Mouse (Mus musculus) kidney, embryonic 14.5 days (tissue): Measurements from ENCODE around the gene Cacna1e. TPM values are rescaled to one million over a fixed set of nuclear protein-coding genes. Genes with fewer than 3 reads are reported as not detected.

Source experiments
- polyA plus RNA-seq: library from polyadenylated mRNA; unstranded; fragments of >200 nt; fragmentation: Nextera tagmentation; extraction: Ambion mirVana; gene quantifications from 2 replicates; pipeline ENCODE4 v1.2.1, GENCODE M21; 2014

Cacna1e gene
- polyA plus RNA-seq, 1 experiment from 2014 or later, result 0.04 TPM

Other genes starting within 250 kb of the Cacna1e start
- gene Ier5, start 215.1 kb upstream of the Cacna1e start, polyA plus RNA-seq, result 13.1 and 14.8 TPM in 2 replicates